Mouse (Mus musculus): ENCODE data around the gene Gcn1l1.

- TF ChIP-seq CTCF (IDR thresholded peaks at IDR 0.05; ENCODE audit: low read depth), result no peak
- no peak for TF ChIP-seq EP300 (IDR thresholded peaks at IDR 0.05; ENCODE audit: low read depth)
These were observed 92.2 kb downstream of the Gcn1l1 start for GRCm38 (mm10) chr5:115657234-115657633.
